Mouse (Mus musculus): ENCODE data around the gene Gm10959.

- no peak for TF ChIP-seq EP300 (IDR thresholded peaks at IDR 0.05)
- TF ChIP-seq CTCF (IDR thresholded peaks at IDR 0.05) = no peak
Measured at GRCm38 (mm10) chr3:122876870-122877269, 42.3 kb downstream of the Gm10959 start.
